Mouse (Mus musculus) cerebellum, adult 2 months (tissue): ENCODE results near the gene Gm47841. TPM values are rescaled to one million over a fixed set of nuclear protein-coding genes. Genes with fewer than 3 reads are reported as not detected.

Experiments used
- DNase-seq, 2 experiments: peaks; one replicate each; pipeline ENCODE4 v3.0.0; 2021
- H3K27ac ChIP-seq: fragments of 200-500 bp; 2 replicates; pipeline ENCODE4 v1.5.1; 2012; ENCODE audit warnings: low read length, control low read depth, inconsistent platforms; ENCODE audit not compliant: insufficient read depth
- H3K27me3 ChIP-seq: fragments of 200-500 bp; 2 replicates; pipeline ENCODE4 v1.6.1; 2012; ENCODE audit warnings: inconsistent platforms, mild to moderate bottlenecking, low read length, moderate library complexity; ENCODE audit not compliant: control insufficient read depth, insufficient read depth
- H3K4me1 ChIP-seq: fragments of 200-500 bp; 2 replicates; pipeline ENCODE4 v1.6.1; 2011; ENCODE audit warnings: low read length; ENCODE audit not compliant: control insufficient read depth, insufficient read depth
- H3K4me3 ChIP-seq: fragments of 200-500 bp; replicated peaks from 2 replicates; pipeline ENCODE3; 2011; ENCODE audit warnings: mild to moderate bottlenecking, low read depth, low read length, control low read depth; ENCODE audit not compliant: insufficient read depth
- CTCF ChIP-seq: fragments of 200-500 bp; IDR thresholded peaks from 2 replicates; pipeline ENCODE4 v1.5.1; 2011; ENCODE audit warnings: low read depth, mild to moderate bottlenecking, control low read depth, low read length, moderate library complexity, borderline replicate concordance; ENCODE audit not compliant: insufficient read depth
- POLR2A ChIP-seq: fragments of 200-500 bp; IDR thresholded peaks from 2 replicates; pipeline ENCODE4 v1.6.1; 2011; ENCODE audit warnings: low read length, control low read depth, borderline replicate concordance; ENCODE audit not compliant: insufficient read depth
- WGBS: fragments of 180-500 bp; shearing (Covaris S2); methylation state at CpG from one replicate; pipeline ENCODE4 v1.1.7; 2018; 5-methylcytosine and 5-hydroxymethylcytosine counted together
- polyA plus RNA-seq: library from polyadenylated mRNA; depleted of rRNA; stranded (reverse); fragments of >200 nt; gene quantifications from 2 replicates; pipeline ENCODE4 v1.2.3, GENCODE M21; 2012; rRNA removed

The Gm47841 gene
- polyA plus RNA-seq, 1 experiment = not detected

GRCm38 (mm10) chr15:100997090-100997489, 50.1 kb downstream of the Gm47841 start:
- Histone ChIP-seq H3K27ac (no peak overlapping the region), H3K27me3 (no peaks in the 10 kb centered on the region), H3K4me3 (no peak overlapping the region), H3K4me1 (0 out of 2 replicates have a peak, but pooled peaks cover 3% of the 10 kb centered on the region)
- TF ChIP-seq CTCF (peak; percentile 87), POLR2A (no peak)
- peak; percentile 64 to 67 for DNase-seq
- 18% methylated on average over 4 of the region's 4 CpGs for WGBS

Other genes starting within 250 kb of the Gm47841 start
- 103 and 107 TPM in 2 replicates for gene Scn8a, start 177.5 kb downstream of the Gm47841 start, polyA plus RNA-seq
- gene Fignl2, start 31.2 kb upstream of the Gm47841 start, polyA plus RNA-seq = 2.5 and 2.7 TPM in 2 replicates
- gene Ankrd33, start 68.4 kb upstream of the Gm47841 start, polyA plus RNA-seq = 0.10 and 0.33 TPM in 2 replicates
- gene Acvrl1, start 81.1 kb upstream of the Gm47841 start, polyA plus RNA-seq = 15.3 and 17.2 TPM in 2 replicates
- gene Acvr1b, start 126.7 kb upstream of the Gm47841 start, polyA plus RNA-seq = 54.5 and 55.2 TPM in 2 replicates
- gene Grasp, start 176.8 kb upstream of the Gm47841 start, polyA plus RNA-seq = 5.0 and 5.3 TPM in 2 replicates
- 13.1 and 16.4 TPM in 2 replicates for gene Nr4a1, start 206.9 kb upstream of the Gm47841 start, polyA plus RNA-seq
- 46.8 and 49.6 TPM in 2 replicates for gene Atg101, start 236.9 kb upstream of the Gm47841 start, polyA plus RNA-seq
- 0.15 and 0.27 TPM in 2 replicates for gene 6030408B16Rik, start 245.8 kb upstream of the Gm47841 start, polyA plus RNA-seq